Comparison of ENCODE assay signal across 9 mouse cellular contexts in the genomic region with DNA sequence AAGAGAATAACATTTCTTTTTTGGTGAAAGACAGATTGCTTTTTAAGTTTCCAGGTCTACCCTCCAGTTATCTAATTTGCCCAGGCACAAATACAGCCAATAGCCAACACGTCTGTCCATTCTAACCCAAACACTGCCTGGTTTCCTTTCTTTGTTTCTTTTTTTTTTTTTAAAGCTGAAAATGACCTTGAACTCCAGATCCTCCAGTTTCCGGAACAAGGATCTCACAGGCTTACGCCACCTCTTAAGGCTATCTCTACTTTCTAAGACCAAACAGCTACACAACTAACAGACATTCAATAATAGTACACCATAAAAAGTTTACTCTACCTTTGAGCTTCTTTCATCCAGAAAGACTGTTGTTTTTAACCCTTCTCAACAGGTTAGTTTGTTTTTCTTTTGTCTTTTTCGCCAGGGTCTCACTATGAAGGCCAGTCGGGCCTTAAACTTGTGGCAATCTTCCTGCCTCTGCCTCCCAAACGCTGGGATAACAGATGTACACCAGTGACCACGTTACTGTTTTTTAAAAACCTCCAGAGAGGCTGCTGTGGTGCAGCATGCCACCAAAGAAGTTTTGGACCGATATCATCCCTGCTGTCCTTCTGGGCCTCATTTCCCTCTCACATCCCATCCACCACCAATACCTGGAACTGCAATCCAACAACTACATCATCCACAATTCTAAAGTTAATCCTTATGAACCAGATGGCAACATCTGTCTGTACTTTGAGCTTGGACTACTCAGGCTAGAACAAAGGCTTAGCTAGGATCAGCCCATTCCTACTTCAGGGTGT. TPM values are rescaled to one million over a fixed set of nuclear protein-coding genes. Genes with fewer than 3 reads are reported as not detected.
DNase-seq lines count a peak whose midpoint lies in the region; ATAC-seq and TF ChIP-seq lines count a peak whose summit lies in the region.
"Had no signal": no experiment of that assay in that cellular context is flagged by ENCODE, and none has a peak within 500 bp of the region (broad histone marks: within the 10 kb centered on the region; RNA-seq: fewer than 3 reads in every experiment).

No protein-coding gene starts in this region.

- DNase-seq in layer of hippocampus, adult 2 months (ENCODE audit: low spot score in 2 of 2) = no peak
- DNase-seq in layer of hippocampus, adult 9-11 months = no peak
- no peak for DNase-seq in right cerebral cortex, postnatal 4 days
- DNase-seq in gastrocnemius, postnatal 36 days = no peak
- DNase-seq in thymus, adult 18-20 months = no peak
- DNase-seq: thymus, postnatal 4 days had no signal

- no peak for ATAC-seq in embryonic facial prominence, embryonic 15.5 days (ENCODE audit: insufficient number of reproducible peaks, low FRiP score, low TSS enrichment, low read depth)
- ATAC-seq in intestine, embryonic 16.5 days = no peak
- no peak for ATAC-seq in neural tube, embryonic 13.5 days (ENCODE audit: low read depth)

- TF ChIP-seq CTCF in layer of hippocampus, adult 2 months (conservative IDR thresholded peaks at IDR 0.05) = no peak

- WGBS in embryonic facial prominence, embryonic 15.5 days = 74% methylated on average over 8 of the region's 8 CpGs
- WGBS in intestine, embryonic 16.5 days = 66% methylated on average over 8 of the region's 8 CpGs
- 59% methylated on average over 8 of the region's 8 CpGs for WGBS in neural tube, embryonic 13.5 days

- no peak overlapping the region for H3K9ac ChIP-seq in embryonic facial prominence, embryonic 15.5 days
- H3K9ac ChIP-seq in intestine, embryonic 16.5 days (ENCODE audit: low read depth, low read length) = peak overlapping the region; percentile 5; the same call in 1 of the 2 replicates
- H3K9ac ChIP-seq in neural tube, embryonic 13.5 days = peak overlapping the region; percentile 98

- H3K4me2 ChIP-seq in embryonic facial prominence, embryonic 15.5 days (replicated peaks) = peak overlapping the region; percentile 75
- peak overlapping the region; percentile 72 for H3K4me2 ChIP-seq in intestine, embryonic 16.5 days (ENCODE audit: low read depth, low read length)
- H3K4me2 ChIP-seq in neural tube, embryonic 13.5 days = peak overlapping the region; percentile 84

- intact Hi-C loops in gastrocnemius, postnatal 36 days (cut with DNase I) = no loop called here

- H3K4me3 ChIP-seq in layer of hippocampus, adult 2 months = peak overlapping the region; percentile 87
- H3K4me3 ChIP-seq in embryonic facial prominence, embryonic 15.5 days (replicated peaks) = peak overlapping the region; percentile 57
- peak overlapping the region; percentile 81 for H3K4me3 ChIP-seq in intestine, embryonic 16.5 days (ENCODE audit: low read length)
- H3K4me3 ChIP-seq in neural tube, embryonic 13.5 days = peak overlapping the region; percentile 79

- H3K36me3 ChIP-seq in embryonic facial prominence, embryonic 15.5 days = no peaks in the 10 kb centered on the region
- no peaks in the 10 kb centered on the region for H3K36me3 ChIP-seq in intestine, embryonic 16.5 days (ENCODE audit: control insufficient read depth, insufficient read depth, low read length)
- H3K36me3 ChIP-seq in neural tube, embryonic 13.5 days = no peaks in the 10 kb centered on the region

- peak overlapping the region; percentile 100 for H3K27ac ChIP-seq in layer of hippocampus, adult 2 months
- H3K27ac ChIP-seq in embryonic facial prominence, embryonic 15.5 days (replicated peaks) = 0 out of 2 replicates have a peak overlapping the region, but pooled peaks have one; percentile 5
- H3K27ac ChIP-seq in intestine, embryonic 16.5 days (ENCODE audit: low read length) = no peak overlapping the region
- H3K27ac ChIP-seq in neural tube, embryonic 13.5 days (replicated peaks) = peak overlapping the region; percentile 40

- peaks cover 47% of the 10 kb centered on the region for H3K4me1 ChIP-seq in embryonic facial prominence, embryonic 15.5 days
- peaks cover 30% of the 10 kb centered on the region for H3K4me1 ChIP-seq in intestine, embryonic 16.5 days (ENCODE audit: control insufficient read depth, insufficient read depth, low read length)
- peaks cover 71% of the 10 kb centered on the region for H3K4me1 ChIP-seq in neural tube, embryonic 13.5 days (replicated peaks)

- H3K9me3 ChIP-seq in embryonic facial prominence, embryonic 15.5 days (replicated peaks) = no peaks in the 10 kb centered on the region
- no peaks in the 10 kb centered on the region for H3K9me3 ChIP-seq in intestine, embryonic 16.5 days (ENCODE audit: control insufficient read depth, low read length)
- no peaks in the 10 kb centered on the region for H3K9me3 ChIP-seq in neural tube, embryonic 13.5 days

- no peaks in the 10 kb centered on the region for H3K27me3 ChIP-seq in embryonic facial prominence, embryonic 15.5 days
- H3K27me3 ChIP-seq in intestine, embryonic 16.5 days (replicated peaks; ENCODE audit: control insufficient read depth, insufficient read depth, low read length) = no peaks in the 10 kb centered on the region
- H3K27me3 ChIP-seq in neural tube, embryonic 13.5 days = no peaks in the 10 kb centered on the region

RNA-seq across cellular contexts. Expression of a gene that starts 2.1 kb away (rescaled TPM):
- 100 to 1,000 TPM; 211 to 212 TPM for total RNA-seq in layer of hippocampus, adult 2 months (2021)
- 33.8 and 39.1 TPM in 2 replicates for polyA plus RNA-seq in embryonic facial prominence, embryonic 15.5 days (2015; fragmentation: Nextera tagmentation; extraction: Ambion mirVana)
- polyA plus RNA-seq in intestine, embryonic 16.5 days (2015; fragmentation: Nextera tagmentation; extraction: Ambion mirVana) = 16.3 and 18.0 TPM in 2 replicates
- 42.2 and 42.5 TPM in 2 replicates for polyA plus RNA-seq in neural tube, embryonic 13.5 days (2015; fragmentation: Nextera tagmentation; extraction: Ambion mirVana)
- total RNA-seq in gastrocnemius, postnatal 36 days (2021) = 10 to 100 TPM; 41.8 to 47.8 TPM

RNA-seq across cellular contexts. Expression of a gene that starts 28.5 kb away (rescaled TPM):
- total RNA-seq in layer of hippocampus, adult 2 months (2021) = 10 to 100 TPM; 43.9 to 45.3 TPM
- 59.3 and 61.6 TPM in 2 replicates for polyA plus RNA-seq in embryonic facial prominence, embryonic 15.5 days (2015; fragmentation: Nextera tagmentation; extraction: Ambion mirVana)
- polyA plus RNA-seq in intestine, embryonic 16.5 days (2015; fragmentation: Nextera tagmentation; extraction: Ambion mirVana) = 88.6 and 98.5 TPM in 2 replicates
- 63.7 and 73.2 TPM in 2 replicates for polyA plus RNA-seq in neural tube, embryonic 13.5 days (2015; fragmentation: Nextera tagmentation; extraction: Ambion mirVana)
- total RNA-seq in gastrocnemius, postnatal 36 days (2021) = 10 to 100 TPM; 22.3 to 23.9 TPM

RNA-seq across cellular contexts. Expression of a gene that starts 59.9 kb away (rescaled TPM):
- 100 to 1,000 TPM in 1 of 2 experiments, 10 to 100 TPM in 1; 97.9 to 101 TPM for total RNA-seq in layer of hippocampus, adult 2 months (2021)
- 39.5 and 41.0 TPM in 2 replicates for polyA plus RNA-seq in embryonic facial prominence, embryonic 15.5 days (2015; fragmentation: Nextera tagmentation; extraction: Ambion mirVana)
- 38.9 and 39.1 TPM in 2 replicates for polyA plus RNA-seq in intestine, embryonic 16.5 days (2015; fragmentation: Nextera tagmentation; extraction: Ambion mirVana)
- 40.2 and 43.3 TPM in 2 replicates for polyA plus RNA-seq in neural tube, embryonic 13.5 days (2015; fragmentation: Nextera tagmentation; extraction: Ambion mirVana)
- total RNA-seq in gastrocnemius, postnatal 36 days (2021) = 10 to 100 TPM; 74.3 to 79.4 TPM
